Mouse (Mus musculus) midbrain, embryonic 11.5 days (tissue): ENCODE measurements around the gene Ubxn6. TPM values are rescaled to one million over a fixed set of nuclear protein-coding genes. Genes with fewer than 3 reads are reported as not detected.
A peak's percentile ranks its signal among the peaks of the same experiment; 100 is the strongest.
"Not testable (repeated sequence)": the region's sequence is repeated elsewhere in the genome, so short reads cannot be mapped to it uniquely, and the experiment has no call there.

Experiments
- ATAC-seq: fragments of 200-750 bp; cut with Nextera tagmentation; 2 replicates; pipeline ENCODE4 v1.8.0; 2017; ENCODE audit warnings: moderate TSS enrichment, moderate library complexity; ENCODE audit not compliant: low FRiP score
- DNase-seq: peaks from one replicate; pipeline ENCODE4 v3.0.0; 2015; ENCODE audit warnings: low spot score; ENCODE audit errors: missing footprints
- H3K27ac ChIP-seq: fragments of 300-500 bp; sonication (generic); 2 replicates; pipeline ENCODE4 v1.5.1; 2014; ENCODE audit warnings: low read depth, low read length
- H3K27me3 ChIP-seq: fragments of 300-500 bp; sonication (generic); 2 replicates; pipeline ENCODE4 v1.6.1; 2014; ENCODE audit warnings: mild to moderate bottlenecking, low read length, moderate library complexity, mixed read lengths; ENCODE audit not compliant: control insufficient read depth, insufficient read depth
- H3K36me3 ChIP-seq: fragments of 300-500 bp; sonication (generic); 2 replicates; pipeline ENCODE4 v1.6.1; 2014; ENCODE audit warnings: mild to moderate bottlenecking, low read length, moderate library complexity, mixed read lengths; ENCODE audit not compliant: control insufficient read depth, insufficient read depth
- H3K4me1 ChIP-seq: fragments of 300-500 bp; sonication (generic); 2 replicates; pipeline ENCODE4 v1.6.1; 2014; ENCODE audit warnings: low read length; ENCODE audit not compliant: control insufficient read depth, insufficient read depth
- H3K4me2 ChIP-seq: fragments of 300-500 bp; sonication (generic); 2 replicates; pipeline ENCODE4 v1.6.1; 2014; ENCODE audit warnings: mild to moderate bottlenecking, moderate library complexity
- H3K4me3 ChIP-seq: fragments of 300-500 bp; sonication (generic); 2 replicates; pipeline ENCODE4 v1.5.1; 2014; ENCODE audit warnings: low read depth, low read length
- H3K9ac ChIP-seq: fragments of 300-500 bp; sonication (generic); 2 replicates; pipeline ENCODE4 v1.6.1; 2014; ENCODE audit warnings: low read length
- H3K9me3 ChIP-seq: fragments of 300-500 bp; sonication (generic); 2 replicates; pipeline ENCODE4 v1.6.1; 2016; ENCODE audit warnings: low read length; ENCODE audit not compliant: control insufficient read depth
- WGBS: fragments of 180-500 bp; shearing (Covaris S2); extraction: QIAGEN DNeasy Blood & Tissue Kit; methylation state at CpG from one replicate; pipeline ENCODE4 v1.1.7; 2014; 5-methylcytosine and 5-hydroxymethylcytosine counted together
- polyA plus RNA-seq: library from polyadenylated mRNA; unstranded; fragments of >200 nt; fragmentation: Nextera tagmentation; extraction: Ambion mirVana; gene quantifications from 2 replicates; pipeline ENCODE4 v1.2.1, GENCODE M21; 2014

Ubxn6 gene
- polyA plus RNA-seq, 1 experiment from 2014 or later, result 48.4 TPM

GRCm38 (mm10) chr17:56071126-56071525, 3.7 kb downstream of the Ubxn6 start:
- peak; percentile 75 for DNase-seq

GRCm38 (mm10) chr17:56069066-56069465, 5.8 kb downstream of the Ubxn6 start:
- H3K4me3 ChIP-seq, result no peak overlapping the region
- 94% methylated on average over 14 of the region's 14 CpGs for WGBS
- H3K9ac ChIP-seq, result no peak overlapping the region
- no peak overlapping the region for H3K27ac ChIP-seq
- ATAC-seq (no peak), DNase-seq (peak; percentile 64)
- H3K4me1 ChIP-seq, result peaks cover 3% of the 10 kb centered on the region
- peaks cover 51% of the 10 kb centered on the region for H3K36me3 ChIP-seq
- no peak overlapping the region for H3K4me2 ChIP-seq
- no peaks in the 10 kb centered on the region for H3K27me3 ChIP-seq
- H3K9me3 ChIP-seq, result no peaks in the 10 kb centered on the region

More at GRCm38 (mm10) chr17:56071126-56071525, 3.7 kb downstream of the Ubxn6 start:
- Histone ChIP-seq H3K9ac (no peak overlapping the region), H3K4me1 (peaks cover 12% of the 10 kb centered on the region), H3K4me2 (no peak overlapping the region), H3K9me3 (no peaks in the 10 kb centered on the region), H3K27ac (no peak overlapping the region), H3K36me3 (peaks cover 39% of the 10 kb centered on the region), H3K4me3 (no peak overlapping the region), H3K27me3 (no peaks in the 10 kb centered on the region)
- ATAC-seq, result no peak

GRCm38 (mm10) chr17:56066451-56066850, 8.4 kb downstream of the Ubxn6 start:
- H3K4me3 ChIP-seq, result no peak overlapping the region
- no peaks in the 10 kb centered on the region for H3K27me3 ChIP-seq
- H3K9me3 ChIP-seq, result no peaks in the 10 kb centered on the region
- peaks cover 74% of the 10 kb centered on the region for H3K36me3 ChIP-seq
- H3K4me1 ChIP-seq, result no peaks in the 10 kb centered on the region
- H3K9ac ChIP-seq, result no peak overlapping the region
- H3K4me2 ChIP-seq, result no peak overlapping the region
- peak; percentile 72 for DNase-seq
- H3K27ac ChIP-seq, result no peak overlapping the region
- ATAC-seq, result no peak

- not testable (repeated sequence) for H3K4me1 ChIP-seq, DNase-seq, ATAC-seq, H3K27ac ChIP-seq, H3K9me3 ChIP-seq, H3K9ac ChIP-seq, H3K27me3 ChIP-seq, H3K4me3 ChIP-seq, H3K4me2 ChIP-seq
- 82% methylated on average over 6 of the region's 6 CpGs for WGBS
- peaks cover 70% of the 10 kb centered on the region for H3K36me3 ChIP-seq
These were observed 9.1 kb downstream of the Ubxn6 start for GRCm38 (mm10) chr17:56065715-56066114.

DNA sequence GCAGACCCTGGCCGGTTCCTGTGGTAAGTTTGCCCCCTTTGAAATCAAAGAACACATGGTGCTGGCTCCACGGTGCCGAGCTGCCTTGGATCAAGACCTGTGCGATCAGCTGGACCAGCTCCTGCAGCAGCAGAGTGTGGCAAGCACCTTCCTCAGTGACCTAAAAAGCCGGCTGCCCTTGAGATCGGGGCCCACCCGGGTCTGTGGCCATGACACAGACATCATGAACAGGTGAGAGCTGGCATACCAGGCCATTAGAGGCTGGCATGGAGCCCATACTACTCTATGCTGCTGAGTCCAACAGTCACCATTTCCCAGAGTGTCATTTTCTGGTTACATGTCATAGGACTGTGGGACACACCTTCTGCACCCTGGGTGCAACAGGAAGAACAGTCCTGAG, 12.7 kb downstream of the Ubxn6 start:
- H3K27me3 ChIP-seq, result no peaks in the 10 kb centered on the region
- H3K4me1 ChIP-seq, result no peaks in the 10 kb centered on the region
- H3K9me3 ChIP-seq, result no peaks in the 10 kb centered on the region
- DNase-seq (no peak), ATAC-seq (no peak)
- H3K36me3 ChIP-seq, result peaks cover 62% of the 10 kb centered on the region
- no peak overlapping the region for H3K4me2 ChIP-seq
- no peak overlapping the region for H3K9ac ChIP-seq
- no peak overlapping the region for H3K4me3 ChIP-seq
- no peak overlapping the region for H3K27ac ChIP-seq
- WGBS, result 96% methylated on average over 7 of the region's 7 CpGs

GRCm38 (mm10) chr17:56057381-56058120, 17.3 kb downstream of the Ubxn6 start:
- WGBS, result 81% methylated on average over 11 of the region's 11 CpGs
- Histone ChIP-seq H3K4me2 (no peak overlapping the region), H3K4me3 (no peak overlapping the region), H3K27me3 (no peaks in the 10 kb centered on the region), H3K9ac (no peak overlapping the region), H3K9me3 (no peaks in the 10 kb centered on the region), H3K36me3 (peaks cover 30% of the 10 kb centered on the region), H3K27ac (no peak overlapping the region), H3K4me1 (no peaks in the 10 kb centered on the region)
- ATAC-seq (no peak), DNase-seq (no peak)

GRCm38 (mm10) chr17:56055945-56056678, 18.7 kb downstream of the Ubxn6 start:
- H3K4me3 ChIP-seq, result no peak overlapping the region
- H3K36me3 ChIP-seq, result peaks cover 27% of the 10 kb centered on the region
- H3K9me3 ChIP-seq, result no peaks in the 10 kb centered on the region
- no peaks in the 10 kb centered on the region for H3K4me1 ChIP-seq
- H3K27me3 ChIP-seq, result no peaks in the 10 kb centered on the region
- 70% methylated on average over 4 of the region's 4 CpGs for WGBS
- no peak overlapping the region for H3K27ac ChIP-seq
- H3K4me2 ChIP-seq, result no peak overlapping the region
- H3K9ac ChIP-seq, result no peak overlapping the region
- DNase-seq (no peak), ATAC-seq (peak; percentile 42; the same call in 1 of the 2 replicates)

GRCm38 (mm10) chr17:56054938-56055337, 19.9 kb downstream of the Ubxn6 start:
- H3K36me3 ChIP-seq, result peaks cover 24% of the 10 kb centered on the region
- DNase-seq, result no peak
- H3K4me3 ChIP-seq, result no peak overlapping the region

DNA sequence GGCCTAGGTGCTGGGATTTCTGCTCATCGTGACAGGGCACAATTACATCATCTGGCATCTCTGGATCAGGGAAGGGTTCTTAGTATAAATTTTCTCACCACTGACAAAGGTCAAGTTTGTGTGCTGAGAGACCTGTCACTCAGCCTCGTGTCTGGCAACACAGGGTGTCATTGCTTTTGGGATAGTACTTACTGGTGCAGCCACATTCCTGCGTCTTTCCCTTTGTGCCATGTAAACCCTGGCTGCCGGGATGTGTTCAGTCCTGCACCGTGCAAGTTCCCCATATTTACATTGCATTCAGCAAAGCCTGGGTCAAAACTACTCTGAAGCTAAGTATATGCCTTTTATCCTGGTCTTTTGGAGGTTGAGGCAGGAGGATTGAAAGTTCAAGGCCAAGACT, 23.5 kb downstream of the Ubxn6 start:
- peaks cover 20% of the 10 kb centered on the region for H3K36me3 ChIP-seq
- DNase-seq (no peak), ATAC-seq (no peak)
- H3K4me2 ChIP-seq, result no peak overlapping the region
- no peaks in the 10 kb centered on the region for H3K27me3 ChIP-seq
- no peaks in the 10 kb centered on the region for H3K4me1 ChIP-seq
- H3K9ac ChIP-seq, result no peak overlapping the region
- WGBS, result 92% methylated on average over 5 of the region's 5 CpGs
- H3K4me3 ChIP-seq, result no peak overlapping the region
- no peaks in the 10 kb centered on the region for H3K9me3 ChIP-seq
- H3K27ac ChIP-seq, result no peak overlapping the region

More at GRCm38 (mm10) chr17:56054938-56055337, 19.9 kb downstream of the Ubxn6 start:
- H3K9me3 ChIP-seq, result no peaks in the 10 kb centered on the region
- H3K4me2 ChIP-seq, result no peak overlapping the region
- H3K9ac ChIP-seq, result no peak overlapping the region
- no peak for ATAC-seq
- no peaks in the 10 kb centered on the region for H3K4me1 ChIP-seq
- no peaks in the 10 kb centered on the region for H3K27me3 ChIP-seq
- H3K27ac ChIP-seq, result no peak overlapping the region
